Mouse (Mus musculus): ENCODE measurements at regions not wholly inside any gene's neighbourhood (a gene's known extent, or its start where the extent isn't known, plus 50 kb on each side); places are given as distances from the start of the nearest gene placed in this dataset.

DNA sequence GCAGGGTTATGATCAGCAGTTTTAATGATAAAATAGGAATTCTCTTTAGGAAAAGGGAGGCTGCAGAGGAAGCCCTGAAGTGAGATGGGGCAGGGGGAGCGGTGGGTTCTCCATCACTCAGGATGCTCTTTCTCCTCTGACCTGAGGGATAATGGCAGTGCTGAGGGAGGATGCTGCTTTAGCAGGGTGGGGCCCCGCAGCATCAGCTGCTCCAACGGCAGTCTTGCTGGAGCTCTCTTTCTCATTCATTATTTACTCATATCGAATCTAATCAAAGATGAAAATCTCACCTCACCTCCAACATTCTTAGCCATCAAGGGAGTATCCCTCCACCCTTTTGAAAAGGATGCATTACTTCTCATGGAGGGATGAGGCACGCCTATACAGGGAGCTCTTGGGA is 141.7 kb downstream of the Gm11011 start:
- no peak overlapping the region for H3K4me3 ChIP-seq (replicated peaks)
- H3K27ac ChIP-seq = peak overlapping the region; percentile 49
- H3K27me3 ChIP-seq = no peaks in the 10 kb centered on the region
- H3K9ac ChIP-seq (replicated peaks) = no peak overlapping the region
- H3K4me1 ChIP-seq (replicated peaks) = peaks cover 15% of the 10 kb centered on the region
- H3K4me2 ChIP-seq (replicated peaks) = peak overlapping the region; percentile 17; the same call in 1 of the 2 replicates
- ATAC-seq = no peak
- 0 out of 2 replicates have a peak, but pooled peaks cover under 1% of the 10 kb centered on the region for H3K9me3 ChIP-seq
- H3K36me3 ChIP-seq = no peaks in the 10 kb centered on the region
- 72% methylated on average over 5 of the region's 5 CpGs for WGBS

DNA sequence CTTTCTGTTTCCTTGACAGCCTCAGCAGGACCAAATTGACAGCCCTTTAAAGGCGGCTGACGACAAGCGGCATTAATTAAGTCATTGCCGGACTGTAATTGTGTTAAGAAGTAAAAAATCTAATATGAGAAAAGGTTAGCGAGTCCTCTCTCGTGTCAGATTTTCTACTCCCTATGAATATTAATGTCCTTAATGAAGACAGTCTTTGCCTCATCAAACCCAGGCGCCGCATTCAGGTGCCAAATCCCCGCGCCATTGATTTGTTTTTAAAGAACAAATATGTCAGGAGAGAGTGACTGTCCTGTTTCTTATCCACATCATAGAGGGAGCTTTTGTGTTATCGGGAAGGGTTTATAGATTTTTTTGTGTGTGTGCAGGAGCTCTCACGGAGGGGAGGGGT is 142.2 kb downstream of the Gm11011 start:
- 47% methylated on average over 12 of the region's 12 CpGs for WGBS

DNA sequence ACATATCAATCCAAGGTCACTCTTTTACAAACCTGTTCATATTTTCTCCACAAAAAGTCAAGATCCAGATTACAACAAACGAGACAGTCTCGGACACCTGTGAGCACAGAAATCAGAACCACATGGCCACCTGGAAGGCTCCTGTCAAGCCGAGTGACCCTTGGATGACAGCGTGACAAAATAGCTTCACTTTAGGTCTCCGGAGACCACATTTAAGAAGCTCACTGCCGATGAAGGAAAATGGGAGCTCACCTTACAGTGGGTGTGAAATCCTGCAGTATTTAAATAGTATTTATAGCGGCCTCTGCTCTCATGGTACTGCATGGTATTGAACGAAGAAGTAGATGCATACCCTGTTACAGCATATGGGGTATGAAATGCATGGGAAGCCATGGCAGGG is 144.3 kb downstream of the Gm11011 start:
- H3K4me1 ChIP-seq (replicated peaks) = peaks cover 15% of the 10 kb centered on the region
- no peak overlapping the region for H3K9ac ChIP-seq (replicated peaks)
- no peak overlapping the region for H3K27ac ChIP-seq
- H3K27me3 ChIP-seq = no peaks in the 10 kb centered on the region
- H3K4me3 ChIP-seq (replicated peaks) = no peak overlapping the region
- H3K9me3 ChIP-seq = 0 out of 2 replicates have a peak, but pooled peaks cover 2% of the 10 kb centered on the region
- H3K36me3 ChIP-seq = no peaks in the 10 kb centered on the region
- no peak for ATAC-seq
- 88% methylated on average over 8 of the region's 8 CpGs for WGBS
- no peak overlapping the region for H3K4me2 ChIP-seq (replicated peaks)

More for the DNA sequence above, 142.2 kb downstream of the Gm11011 start:
- no peaks in the 10 kb centered on the region for H3K27me3 ChIP-seq
- peak overlapping the region; percentile 49 for H3K27ac ChIP-seq
- ATAC-seq = no peak
- H3K9ac ChIP-seq (replicated peaks) = no peak overlapping the region
- H3K4me3 ChIP-seq (replicated peaks) = no peak overlapping the region
- no peaks in the 10 kb centered on the region for H3K36me3 ChIP-seq
- 0 out of 2 replicates have a peak, but pooled peaks cover 2% of the 10 kb centered on the region for H3K9me3 ChIP-seq
- H3K4me2 ChIP-seq (replicated peaks) = peak overlapping the region; percentile 17
- peaks cover 15% of the 10 kb centered on the region for H3K4me1 ChIP-seq (replicated peaks)

DNA sequence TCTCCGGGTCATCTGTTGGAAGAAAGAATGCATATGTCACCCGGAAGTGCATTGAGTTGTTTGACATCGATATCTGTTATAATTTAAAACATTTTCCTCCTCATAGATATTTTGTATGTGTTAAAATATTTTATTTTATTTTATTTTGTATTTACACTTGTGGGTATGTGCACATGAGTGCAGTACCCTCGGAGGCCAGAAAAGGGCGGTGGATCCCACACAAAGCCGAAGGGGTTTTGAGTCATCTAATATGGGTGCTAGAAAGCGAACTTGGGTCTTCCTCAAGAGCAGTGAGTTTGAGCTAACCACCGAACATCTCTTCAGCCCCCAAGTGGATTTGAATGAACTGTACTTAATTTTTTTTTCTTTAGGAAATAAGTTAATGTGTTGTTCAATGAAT is 156.0 kb downstream of the Gm11011 start:
- ATAC-seq = no peak
- Histone ChIP-seq H3K4me1 (replicated peaks) (no peaks in the 10 kb centered on the region), H3K36me3 (no peaks in the 10 kb centered on the region), H3K27me3 (no peaks in the 10 kb centered on the region), H3K4me3 (replicated peaks) (no peak overlapping the region), H3K9me3 (peaks cover 4% of the 10 kb centered on the region; the same call in 1 of the 2 replicates), H3K9ac (replicated peaks) (no peak overlapping the region), H3K4me2 (replicated peaks) (no peak overlapping the region), H3K27ac (no peak overlapping the region)
- WGBS = 98% methylated on average over 8 of the region's 8 CpGs

- Histone ChIP-seq H3K36me3 (no peaks in the 10 kb centered on the region), H3K4me1 (replicated peaks) (no peaks in the 10 kb centered on the region), H3K9me3 (no peaks in the 10 kb centered on the region), H3K4me3 (replicated peaks) (no peak overlapping the region), H3K27ac (no peak overlapping the region), H3K4me2 (replicated peaks) (no peak overlapping the region), H3K9ac (replicated peaks) (no peak overlapping the region), H3K27me3 (no peaks in the 10 kb centered on the region)
- ATAC-seq = no peak
- WGBS = 90% methylated on average over 7 of the region's 7 CpGs
Measured at GRCm38 (mm10) chr2:169429411-169429810, 158.1 kb downstream of the Gm11011 start.

DNA sequence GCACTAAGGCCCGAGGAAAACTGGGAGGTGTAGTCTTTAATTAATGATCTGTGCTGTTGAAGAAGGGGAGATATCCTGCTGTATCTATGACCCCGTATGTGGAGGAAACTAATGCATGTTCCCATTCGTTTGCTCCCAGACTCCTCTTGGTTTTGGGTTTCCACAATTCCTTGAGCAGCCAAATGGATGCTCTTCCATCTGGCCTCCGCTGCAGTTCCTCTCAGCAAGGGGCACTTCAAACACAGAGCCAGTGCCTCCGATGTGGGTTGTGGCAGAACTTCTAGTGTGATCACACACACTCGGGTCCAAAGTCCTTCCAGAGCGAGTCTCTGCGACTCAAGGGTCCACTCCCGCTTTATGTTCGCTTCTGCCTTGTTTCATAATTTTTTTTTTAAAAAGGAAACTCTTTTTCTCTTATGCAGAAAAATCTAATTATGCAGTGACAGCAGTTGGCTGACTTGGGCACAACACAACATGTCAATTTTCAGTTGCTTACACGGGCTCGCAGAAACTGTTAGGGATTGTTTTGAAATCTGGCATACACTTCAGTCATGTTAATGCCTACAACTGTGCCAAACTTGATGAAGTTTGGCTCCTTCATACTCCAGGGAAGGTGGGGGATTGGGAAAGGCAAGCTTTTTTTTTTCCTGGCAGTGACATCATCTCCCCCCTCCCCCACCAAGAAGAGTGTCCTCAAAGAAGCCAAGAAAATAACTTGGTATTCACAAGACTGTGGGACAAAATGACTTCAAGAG is 163.2 kb downstream of the Gm11011 start:
- H3K4me2 ChIP-seq (replicated peaks) = no peak overlapping the region
- H3K9ac ChIP-seq (replicated peaks) = no peak overlapping the region
- H3K9me3 ChIP-seq = no peaks in the 10 kb centered on the region
- no peak overlapping the region for H3K4me3 ChIP-seq (replicated peaks)
- H3K36me3 ChIP-seq = no peaks in the 10 kb centered on the region
- ATAC-seq = no peak
- H3K27me3 ChIP-seq = no peaks in the 10 kb centered on the region
- H3K27ac ChIP-seq = no peak overlapping the region
- 85% methylated on average over 12 of the region's 12 CpGs for WGBS
- no peaks in the 10 kb centered on the region for H3K4me1 ChIP-seq (replicated peaks)

DNA sequence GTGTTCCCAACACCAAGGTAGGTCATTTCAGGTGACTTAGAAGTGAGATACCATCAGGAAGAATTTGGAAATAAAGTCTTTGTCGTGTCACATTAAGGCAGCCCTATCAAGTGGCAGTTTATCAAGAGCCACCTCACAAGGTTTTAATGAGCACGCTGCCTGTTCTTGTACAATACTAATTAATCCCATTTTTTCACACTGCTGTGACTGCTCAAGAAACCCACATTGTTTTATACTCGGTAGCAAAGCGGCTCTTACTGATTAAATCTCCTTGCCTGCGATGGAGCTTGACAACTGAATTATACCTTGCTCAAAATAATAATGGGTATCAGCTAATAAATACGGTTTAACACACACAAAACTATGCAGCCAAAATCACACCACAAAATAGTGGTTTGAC is 175.2 kb downstream of the Gm11011 start:
- H3K4me3 ChIP-seq (replicated peaks) = no peak overlapping the region
- no peak overlapping the region for H3K9ac ChIP-seq (replicated peaks)
- 55% methylated on average over 6 of the region's 6 CpGs for WGBS
- H3K36me3 ChIP-seq = no peaks in the 10 kb centered on the region
- no peak overlapping the region for H3K27ac ChIP-seq
- H3K4me1 ChIP-seq (replicated peaks) = peaks cover 3% of the 10 kb centered on the region; the same call in 1 of the 2 replicates
- no peaks in the 10 kb centered on the region for H3K9me3 ChIP-seq
- ATAC-seq = no peak
- no peaks in the 10 kb centered on the region for H3K27me3 ChIP-seq
- no peak overlapping the region for H3K4me2 ChIP-seq (replicated peaks)

GRCm38 (mm10) chr2:169410080-169410479 is 177.5 kb downstream of the Gm11011 start:
- 0 out of 2 replicates have a peak, but pooled peaks cover 2% of the 10 kb centered on the region for H3K27me3 ChIP-seq
- WGBS = 55% methylated on average over 3 of the region's 3 CpGs
- H3K4me3 ChIP-seq (replicated peaks) = no peak overlapping the region
- H3K9me3 ChIP-seq = no peaks in the 10 kb centered on the region
- no peak overlapping the region for H3K4me2 ChIP-seq (replicated peaks)
- no peak overlapping the region for H3K9ac ChIP-seq (replicated peaks)
- H3K27ac ChIP-seq = no peak overlapping the region
- no peaks in the 10 kb centered on the region for H3K36me3 ChIP-seq
- H3K4me1 ChIP-seq (replicated peaks) = peaks cover 18% of the 10 kb centered on the region
- no peak for ATAC-seq

DNA sequence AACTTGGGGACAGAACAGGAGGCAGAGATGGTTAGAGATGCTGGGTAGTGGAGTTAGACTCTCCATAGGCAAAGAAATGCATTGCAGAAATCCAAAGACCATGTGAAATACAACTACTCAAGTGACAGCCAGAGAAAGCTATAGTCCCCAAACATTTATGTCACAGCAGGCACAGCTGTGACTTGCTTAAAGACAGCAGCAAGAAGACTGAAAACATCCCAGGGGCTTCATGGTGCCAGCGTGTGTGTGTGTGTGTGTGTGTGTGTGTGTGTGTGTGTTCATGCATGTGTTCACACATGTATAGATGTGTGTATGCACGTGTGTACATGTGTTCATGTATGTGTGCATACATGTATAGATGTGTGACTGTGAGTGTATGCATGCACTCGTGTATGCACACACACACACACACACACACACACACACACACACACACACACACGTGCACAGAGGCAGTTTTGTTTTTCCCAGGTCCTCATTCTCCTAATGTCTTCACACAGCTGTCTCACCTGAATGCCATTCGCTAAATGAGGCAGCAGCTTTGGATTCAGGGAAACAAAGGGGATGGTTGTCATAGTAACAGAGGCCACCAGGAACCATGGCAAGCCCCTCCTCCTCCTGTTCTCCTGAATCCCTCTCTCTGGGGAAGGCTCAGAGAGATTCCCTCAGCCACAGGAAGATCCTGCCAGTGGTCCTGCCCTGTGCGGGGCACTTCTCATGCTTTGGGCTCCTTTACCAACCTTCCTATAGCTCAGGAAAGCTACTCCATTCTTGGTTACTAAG is 182.4 kb downstream of the Gm11011 start:
- H3K27ac ChIP-seq = peak overlapping the region; percentile 83

DNA sequence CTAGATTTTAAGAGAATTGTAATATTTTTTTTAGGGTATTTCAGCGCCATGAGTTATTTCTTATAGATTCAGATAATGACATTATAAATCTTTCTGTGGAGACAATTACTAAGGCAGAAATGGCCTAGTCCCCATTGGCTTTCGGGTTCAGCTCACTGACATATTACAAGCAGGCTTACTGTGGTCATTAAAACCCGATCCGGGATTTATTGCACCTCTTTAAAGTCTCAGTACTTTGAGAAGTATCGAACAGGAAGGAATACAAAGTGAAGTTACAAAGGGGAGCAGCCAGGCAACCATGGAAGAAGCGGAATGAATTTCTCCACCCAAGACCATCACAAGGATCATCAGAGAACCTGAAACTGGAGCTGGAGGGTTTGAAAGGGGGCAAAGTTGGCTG is 189.8 kb downstream of the Gm11011 start:
- no peaks in the 10 kb centered on the region for H3K36me3 ChIP-seq
- no peak for ATAC-seq
- 67% methylated on average over 6 of the region's 6 CpGs for WGBS
- no peak overlapping the region for H3K4me3 ChIP-seq (replicated peaks)
- H3K27ac ChIP-seq = no peak overlapping the region
- 0 out of 2 replicates have a peak, but pooled peaks cover 3% of the 10 kb centered on the region for H3K9me3 ChIP-seq
- H3K27me3 ChIP-seq = no peaks in the 10 kb centered on the region
- H3K4me1 ChIP-seq (replicated peaks) = no peaks in the 10 kb centered on the region
- H3K4me2 ChIP-seq (replicated peaks) = no peak overlapping the region
- no peak overlapping the region for H3K9ac ChIP-seq (replicated peaks)

More for the DNA sequence above, 182.4 kb downstream of the Gm11011 start:
- Histone ChIP-seq H3K27me3 (0 out of 2 replicates have a peak, but pooled peaks cover 2% of the 10 kb centered on the region), H3K36me3 (no peaks in the 10 kb centered on the region), H3K4me1 (replicated peaks) (peaks cover 26% of the 10 kb centered on the region), H3K4me3 (replicated peaks) (no peak overlapping the region), H3K4me2 (replicated peaks) (no peak overlapping the region; the same call in 1 of the 2 replicates), H3K9ac (replicated peaks) (peak overlapping the region; percentile 7; the same call in 1 of the 2 replicates), H3K9me3 (0 out of 2 replicates have a peak, but pooled peaks cover 7% of the 10 kb centered on the region)
- 12% methylated on average over 6 of the region's 6 CpGs for WGBS
- peak; percentile 96 for ATAC-seq

GRCm38 (mm10) chr2:169397013-169397412 is 190.5 kb downstream of the Gm11011 start:
- H3K27ac ChIP-seq = no peak overlapping the region

GRCm38 (mm10) chr2:169396294-169396693 is 191.3 kb downstream of the Gm11011 start:
- Histone ChIP-seq H3K27me3 (no peaks in the 10 kb centered on the region), H3K9ac (replicated peaks) (no peak overlapping the region), H3K27ac (no peak overlapping the region), H3K9me3 (no peaks in the 10 kb centered on the region), H3K36me3 (no peaks in the 10 kb centered on the region), H3K4me1 (replicated peaks) (no peaks in the 10 kb centered on the region), H3K4me2 (replicated peaks) (no peak overlapping the region), H3K4me3 (replicated peaks) (no peak overlapping the region)
- 90% methylated on average over 4 of the region's 4 CpGs for WGBS
- ATAC-seq = no peak

More at GRCm38 (mm10) chr2:169397013-169397412, 190.5 kb downstream of the Gm11011 start:
- H3K9ac ChIP-seq (replicated peaks) = no peak overlapping the region
- H3K36me3 ChIP-seq = no peaks in the 10 kb centered on the region
- ATAC-seq = no peak
- H3K9me3 ChIP-seq = no peaks in the 10 kb centered on the region
- no peak overlapping the region for H3K4me2 ChIP-seq (replicated peaks)
- no peaks in the 10 kb centered on the region for H3K27me3 ChIP-seq
- H3K4me3 ChIP-seq (replicated peaks) = no peak overlapping the region
- no peaks in the 10 kb centered on the region for H3K4me1 ChIP-seq (replicated peaks)
- WGBS = 75% methylated on average over 4 of the region's 4 CpGs
